Comparison of ENCODE assay signal across 7 mouse cellular contexts in genomic region chr1:52498786-52499450, GRCm38 (mm10). TPM values are rescaled to one million over a fixed set of nuclear protein-coding genes. Genes with fewer than 3 reads are reported as not detected.
DNase-seq lines count a peak whose midpoint lies in the region; ATAC-seq and TF ChIP-seq lines count a peak whose summit lies in the region.

No protein-coding gene starts in this region.

- 12% methylated on average over 6 of the region's 6 CpGs for WGBS in lung, embryonic 16.5 days
- WGBS in limb, embryonic 12.5 days, result 19% methylated on average over 6 of the region's 6 CpGs
- 13% methylated on average over 6 of the region's 6 CpGs for WGBS in stomach, embryonic 14.5 days

- ATAC-seq in lung, embryonic 16.5 days (ENCODE audit: low read depth), result no peak
- no peak for ATAC-seq in limb, embryonic 12.5 days (ENCODE audit: insufficient number of reproducible peaks, insufficient read depth, low FRiP score, low TSS enrichment, low read depth)
- no peak for ATAC-seq in stomach, embryonic 14.5 days (ENCODE audit: insufficient number of reproducible peaks, insufficient read depth, low FRiP score, low read depth)
- ATAC-seq in inflammation-experienced regulatory T-cells, adult 6 months, result no peak

- H3K4me3 ChIP-seq in lung, embryonic 16.5 days (ENCODE audit: low read length), result peak overlapping the region; percentile 86
- peak overlapping the region; percentile 92 for H3K4me3 ChIP-seq in embryonic fibroblast, embryonic 13.5 days (ENCODE audit: insufficient read depth, low read length)
- peak overlapping the region; percentile 81 for H3K4me3 ChIP-seq in limb, embryonic 12.5 days (replicated peaks)
- H3K4me3 ChIP-seq in stomach, embryonic 14.5 days (ENCODE audit: low read depth, low read length), result peak overlapping the region; percentile 73

- H3K9ac ChIP-seq in lung, embryonic 16.5 days (ENCODE audit: low read length), result peak overlapping the region; percentile 94
- H3K9ac ChIP-seq in limb, embryonic 12.5 days (replicated peaks), result no peak overlapping the region
- H3K9ac ChIP-seq in stomach, embryonic 14.5 days (replicated peaks; ENCODE audit: low read depth, low read length), result no peak overlapping the region

- no peak for DNase-seq in lung, postnatal 4 days
- DNase-seq in gastrocnemius, postnatal 25 days, result no peak

- no peaks in the 10 kb centered on the region for H3K36me3 ChIP-seq in lung, embryonic 16.5 days (ENCODE audit: control insufficient read depth, insufficient read depth, low read length)
- H3K36me3 ChIP-seq in limb, embryonic 12.5 days, result no peaks in the 10 kb centered on the region
- no peaks in the 10 kb centered on the region for H3K36me3 ChIP-seq in stomach, embryonic 14.5 days (ENCODE audit: control insufficient read depth, insufficient read depth, low read length)

- TF ChIP-seq CTCF in embryonic fibroblast, embryonic 13.5 days (IDR thresholded peaks at IDR 0.05; ENCODE audit: borderline replicate concordance, insufficient read depth, low read length), result no peak

- peak overlapping the region; percentile 90 for H3K4me2 ChIP-seq in lung, embryonic 16.5 days (ENCODE audit: low read depth, low read length)
- H3K4me2 ChIP-seq in limb, embryonic 12.5 days, result peak overlapping the region; percentile 79
- H3K4me2 ChIP-seq in stomach, embryonic 14.5 days (replicated peaks; ENCODE audit: low read depth, low read length), result peak overlapping the region; percentile 83

- no peaks in the 10 kb centered on the region for H3K9me3 ChIP-seq in lung, embryonic 16.5 days (ENCODE audit: control insufficient read depth, low read length)
- H3K9me3 ChIP-seq in limb, embryonic 12.5 days, result no peaks in the 10 kb centered on the region
- no peaks in the 10 kb centered on the region for H3K9me3 ChIP-seq in stomach, embryonic 14.5 days (ENCODE audit: control insufficient read depth, low read depth, low read length)

- no peak for TF ChIP-seq POLR2A in embryonic fibroblast, embryonic 13.5 days (IDR thresholded peaks at IDR 0.05; ENCODE audit: low read depth, low read length)

- no peak overlapping the region for H3K27ac ChIP-seq in lung, embryonic 16.5 days (ENCODE audit: low read length)
- peak overlapping the region; percentile 50; the same call in 1 of the 2 replicates for H3K27ac ChIP-seq in embryonic fibroblast, embryonic 13.5 days (ENCODE audit: insufficient read depth, low read length)
- no peak overlapping the region for H3K27ac ChIP-seq in limb, embryonic 12.5 days
- no peak overlapping the region for H3K27ac ChIP-seq in stomach, embryonic 14.5 days (ENCODE audit: low read length)

- H3K27me3 ChIP-seq in lung, embryonic 16.5 days (ENCODE audit: control insufficient read depth, insufficient read depth, low read depth, low read length), result no peaks in the 10 kb centered on the region
- no peaks in the 10 kb centered on the region for H3K27me3 ChIP-seq in limb, embryonic 12.5 days
- no peaks in the 10 kb centered on the region for H3K27me3 ChIP-seq in stomach, embryonic 14.5 days (ENCODE audit: control insufficient read depth, insufficient read depth, low read length)

- H3K4me1 ChIP-seq in lung, embryonic 16.5 days (replicated peaks; ENCODE audit: control insufficient read depth, insufficient read depth, low read length), result peaks cover 15% of the 10 kb centered on the region
- peaks cover 11% of the 10 kb centered on the region for H3K4me1 ChIP-seq in embryonic fibroblast, embryonic 13.5 days (ENCODE audit: control insufficient read depth, insufficient read depth, low read length)
- H3K4me1 ChIP-seq in limb, embryonic 12.5 days (replicated peaks), result peaks cover 5% of the 10 kb centered on the region; the same call in 1 of the 2 replicates
- no peaks in the 10 kb centered on the region for H3K4me1 ChIP-seq in stomach, embryonic 14.5 days (ENCODE audit: control insufficient read depth, insufficient read depth, low read length)

RNA-seq across cellular contexts. Expression of gene Nab1, which starts 1.6 kb away (rescaled TPM):
- 11.2 and 12.7 TPM in 2 replicates for polyA plus RNA-seq in lung, embryonic 16.5 days (2015; fragmentation: Nextera tagmentation; extraction: Ambion mirVana)
- 55.1 and 75.8 TPM in 2 replicates for polyA plus RNA-seq in embryonic fibroblast, embryonic 13.5 days (2011; ENCODE audit: insufficient read length, low read depth, missing spikeins)
- 9.2 and 9.4 TPM in 2 replicates for polyA plus RNA-seq in limb, embryonic 12.5 days (2016; fragmentation: Nextera tagmentation; extraction: Ambion mirVana)
- polyA plus RNA-seq in stomach, embryonic 14.5 days (2014; fragmentation: Nextera tagmentation; extraction: Ambion mirVana), result 16.0 and 16.2 TPM in 2 replicates
- polyA plus RNA-seq in inflammation-experienced regulatory T-cells, adult 6 months (2017; shearing (Covaris generic)), result 10 to 100 TPM; 24.5 to 38.8 (median 26.0) TPM
- 1 to 10 TPM; 9.4 to 10.0 TPM for total RNA-seq in gastrocnemius, postnatal 25 days (2021)
